Mouse (Mus musculus): ENCODE data around the gene Dennd2a.
A peak's percentile ranks its signal among the peaks of the same experiment; 100 is the strongest.

The Dennd2a gene

DNA sequence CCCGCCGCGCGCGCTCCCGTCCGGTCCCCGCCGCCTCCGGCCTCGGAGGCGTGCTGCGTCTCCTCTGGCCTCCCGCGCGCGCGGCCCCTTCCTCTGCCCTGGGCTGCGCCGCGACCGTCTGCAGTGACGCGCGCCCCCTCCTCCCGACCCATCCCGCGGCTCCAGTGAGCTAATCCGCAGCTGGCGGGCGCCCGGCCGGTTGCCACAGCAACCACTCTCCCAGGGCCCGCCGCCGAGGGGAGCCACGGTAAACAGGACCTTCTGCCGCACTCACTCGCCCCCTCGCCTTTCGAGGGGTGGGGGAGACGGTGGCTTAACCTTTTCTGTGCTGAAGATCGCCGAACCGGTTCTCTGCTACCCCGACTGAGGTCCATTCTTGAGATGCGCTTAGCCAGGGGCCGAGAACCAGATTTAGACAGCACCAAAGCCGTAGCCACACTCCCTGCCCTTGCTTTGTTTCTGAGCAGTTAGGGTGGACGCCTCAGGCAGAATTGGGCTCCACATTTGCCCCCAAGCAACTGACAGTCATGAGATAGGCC lies at the start of gene Dennd2a:
Gene Dennd2a, minus strand, starts transcription at position 145 of the 539 bp plus-strand sequence.
- DNase-seq, result peak; percentile 80

DNA sequence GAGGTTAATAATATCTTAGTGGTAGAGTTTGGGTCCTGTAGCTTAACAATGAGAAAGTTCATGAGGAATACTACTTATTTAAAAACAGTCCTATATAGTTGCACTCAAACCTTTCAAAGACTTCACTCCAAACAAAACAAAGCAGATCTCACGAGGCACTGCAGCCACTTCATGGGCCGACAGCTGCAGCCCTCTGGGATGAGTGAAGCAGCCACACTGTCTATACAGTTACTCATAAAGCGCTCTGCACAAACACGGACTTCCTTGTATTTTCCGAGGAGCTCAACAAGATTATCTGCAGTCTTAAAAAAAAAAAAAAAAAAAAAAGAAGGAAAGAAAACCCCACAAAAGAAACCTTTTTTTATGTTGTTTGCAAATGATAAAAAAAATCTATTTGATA lies 49.7 kb upstream of the Dennd2a start:
- DNase-seq, result no peak

DNA sequence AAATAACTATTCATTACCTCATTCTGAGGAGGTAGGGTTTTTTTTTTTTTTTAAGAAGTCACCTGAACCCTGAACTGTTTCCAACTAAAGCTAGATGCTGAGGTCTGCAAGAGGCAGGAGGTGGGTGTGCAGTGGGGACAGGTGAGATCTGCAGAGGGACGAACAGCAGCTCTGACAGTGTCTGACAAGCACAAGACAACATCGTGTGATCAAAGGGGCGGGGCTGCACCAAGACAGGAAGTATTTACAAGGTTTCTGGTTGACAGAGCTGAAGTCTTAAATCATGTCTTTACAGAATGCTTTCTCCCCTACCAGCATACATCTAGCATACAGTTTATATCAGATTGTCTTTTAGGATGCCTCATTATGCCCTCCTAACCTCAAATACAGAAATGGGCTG lies 49.2 kb upstream of the Dennd2a start:
- no peak for DNase-seq

DNA sequence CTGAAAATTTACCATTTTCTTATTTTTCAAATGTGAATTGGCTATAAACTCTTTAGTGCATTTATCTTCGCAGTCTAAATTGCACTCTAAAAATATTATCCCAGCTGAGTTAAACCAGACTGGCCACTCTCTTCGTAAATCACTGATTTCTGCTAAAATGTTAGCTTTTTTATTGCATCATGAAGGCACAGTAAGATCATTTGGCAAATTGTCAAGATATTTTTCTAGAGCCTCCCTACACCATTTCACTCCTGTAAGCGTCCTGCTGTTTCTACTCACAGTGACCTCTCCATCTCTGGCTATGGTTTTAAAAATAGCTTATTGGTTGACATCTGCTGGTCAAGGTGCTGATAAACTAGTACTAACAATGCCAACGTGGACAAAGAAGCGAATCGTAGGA lies 48.4 kb upstream of the Dennd2a start:
- DNase-seq, result no peak

DNA sequence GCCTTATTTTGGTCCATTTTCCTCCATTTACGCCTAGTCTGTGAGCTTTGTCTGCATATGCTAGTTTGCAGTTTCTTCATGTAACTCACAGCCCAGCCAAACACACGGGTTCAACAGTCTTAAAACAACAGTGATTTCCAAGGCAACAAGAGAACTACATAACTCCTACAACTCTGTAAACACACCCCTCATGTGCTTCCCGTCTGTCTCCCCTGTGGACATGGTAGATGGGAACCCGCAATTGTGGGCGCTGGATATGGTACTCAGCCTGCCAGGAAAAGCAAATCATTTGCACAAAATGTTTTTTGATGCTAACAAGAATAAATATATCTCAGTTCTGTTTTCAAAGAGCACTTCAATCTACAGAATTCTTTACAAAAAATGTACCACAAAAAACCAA lies 46.9 kb upstream of the Dennd2a start:
- DNase-seq, result no peak

DNA sequence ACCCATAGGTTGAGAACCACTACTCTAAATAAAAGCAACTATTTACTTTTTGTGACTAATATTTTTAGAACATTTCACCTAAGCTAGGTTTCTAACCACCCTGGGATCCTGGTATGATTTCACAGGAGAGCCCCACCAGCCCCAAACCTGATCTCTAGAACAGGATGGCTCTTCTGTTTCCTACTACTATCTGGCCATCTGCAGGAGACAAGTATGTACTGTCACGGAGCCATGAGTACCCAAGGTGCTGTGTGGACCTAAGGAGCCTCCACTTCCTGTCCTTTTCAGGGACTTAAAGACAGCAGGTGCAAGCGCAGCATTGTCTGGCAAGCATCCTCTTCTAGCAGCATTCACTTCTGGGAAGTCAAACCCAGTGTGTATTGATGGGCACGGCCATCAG lies 44.2 kb upstream of the Dennd2a start:
- DNase-seq, result no peak

DNA sequence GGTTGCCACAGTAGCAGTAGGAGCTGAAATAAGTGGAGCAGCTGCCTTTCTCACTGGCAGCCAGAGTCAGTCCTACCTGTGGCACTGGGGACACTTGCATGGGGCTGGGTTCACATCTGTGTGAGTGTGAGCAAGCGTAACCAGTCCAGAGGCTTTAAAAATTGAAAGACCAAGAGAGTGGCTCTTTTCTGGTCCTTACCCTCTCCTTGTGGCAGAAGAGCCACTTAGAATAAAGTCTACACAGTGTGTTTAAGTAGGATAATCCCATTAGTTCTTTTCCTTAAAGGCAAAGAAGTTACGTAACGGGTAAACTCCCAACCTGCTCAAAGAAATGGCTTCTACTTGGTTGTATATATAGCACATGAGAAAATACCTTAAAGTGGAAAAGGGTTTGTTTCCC lies 43.2 kb upstream of the Dennd2a start:
- no peak for DNase-seq

DNA sequence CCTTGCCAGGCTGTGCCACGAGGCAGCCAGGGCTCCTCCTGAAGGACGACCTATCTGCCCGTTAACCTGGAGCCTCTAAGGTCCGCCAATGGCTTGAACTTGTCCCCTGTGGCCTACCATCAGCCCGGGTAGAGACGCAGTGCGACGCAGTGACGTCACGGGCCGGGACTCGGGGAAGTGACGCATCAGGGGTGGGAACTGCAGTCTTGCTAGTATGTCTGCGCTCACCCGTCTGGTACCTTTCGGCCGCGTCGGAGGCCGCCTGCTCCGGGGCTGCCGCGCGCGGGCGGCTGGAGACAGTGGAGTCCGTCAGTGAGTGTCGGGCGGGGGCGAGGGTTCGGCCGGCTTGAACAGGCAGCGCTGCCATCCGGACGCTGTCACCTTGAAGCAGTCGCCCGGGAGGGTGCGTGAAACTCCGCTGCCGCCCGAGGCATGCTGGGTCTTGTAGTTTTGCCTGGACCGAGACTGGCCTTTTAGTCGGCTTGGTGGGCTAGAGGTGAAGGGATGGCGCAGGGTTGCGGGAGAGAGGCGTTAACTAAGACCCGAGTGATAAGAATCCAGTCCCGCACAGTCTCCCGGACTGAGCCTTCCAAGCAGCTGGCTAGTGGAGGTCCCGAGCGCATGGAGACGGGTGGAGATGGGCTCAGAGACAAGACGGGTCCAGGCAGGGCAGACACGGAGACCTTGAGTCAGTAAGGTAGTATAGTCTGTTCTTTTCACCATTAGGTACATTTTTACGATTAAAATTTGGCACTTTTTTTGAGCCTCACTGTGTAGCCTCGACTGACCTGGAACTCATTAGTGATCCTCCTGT lies 34.9 kb upstream of the Dennd2a start, which contains the start of gene Ndufb2:
Gene Ndufb2, plus strand, starts transcription at position 174 of the 814 bp plus-strand sequence.
- DNase-seq, result peak; percentile 96

DNA sequence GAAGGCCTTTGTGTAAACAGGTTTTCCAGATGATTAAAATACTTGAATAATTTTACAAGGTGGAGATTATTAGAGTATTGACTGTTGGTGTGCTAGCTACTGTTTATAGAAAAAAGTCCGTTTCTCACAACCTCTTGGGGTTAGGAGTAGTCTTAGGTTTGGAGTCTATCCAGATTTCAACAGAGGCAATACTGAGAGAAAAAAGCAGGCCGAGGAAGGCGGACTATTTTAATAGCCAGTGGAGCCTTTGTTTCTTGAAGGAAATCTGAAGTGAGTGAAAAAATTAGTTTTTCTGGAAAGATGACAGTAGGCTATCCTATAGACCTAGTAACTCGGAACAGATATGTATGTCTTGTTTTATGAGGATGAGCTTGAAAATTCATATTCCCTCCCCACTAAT lies 33.8 kb upstream of the Dennd2a start:
- DNase-seq, result no peak

DNA sequence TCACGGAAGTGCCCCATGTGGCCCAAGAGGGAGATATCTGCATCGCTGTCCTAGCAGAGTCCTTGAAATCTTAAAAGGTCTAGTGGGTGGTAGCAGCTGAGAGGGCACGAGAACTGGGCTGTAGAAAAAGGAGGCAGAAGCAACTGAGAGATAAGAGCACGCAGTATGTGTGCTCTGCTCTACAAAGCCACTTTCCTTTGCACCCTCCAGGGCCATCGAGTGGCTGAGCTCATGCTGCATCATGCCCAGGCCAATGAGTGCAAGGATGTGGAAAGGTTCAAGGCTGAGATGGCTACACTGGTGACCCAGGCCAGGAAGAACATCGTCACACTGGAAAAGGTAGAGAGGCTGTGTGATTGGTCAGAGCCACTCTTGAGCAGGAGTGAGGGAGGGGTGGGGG lies 27.9 kb upstream of the Dennd2a start, which contains the start of gene Gm42420:
Gene Gm42420, plus strand, starts transcription at position 237 of the 400 bp plus-strand sequence.
- no peak for DNase-seq

DNA sequence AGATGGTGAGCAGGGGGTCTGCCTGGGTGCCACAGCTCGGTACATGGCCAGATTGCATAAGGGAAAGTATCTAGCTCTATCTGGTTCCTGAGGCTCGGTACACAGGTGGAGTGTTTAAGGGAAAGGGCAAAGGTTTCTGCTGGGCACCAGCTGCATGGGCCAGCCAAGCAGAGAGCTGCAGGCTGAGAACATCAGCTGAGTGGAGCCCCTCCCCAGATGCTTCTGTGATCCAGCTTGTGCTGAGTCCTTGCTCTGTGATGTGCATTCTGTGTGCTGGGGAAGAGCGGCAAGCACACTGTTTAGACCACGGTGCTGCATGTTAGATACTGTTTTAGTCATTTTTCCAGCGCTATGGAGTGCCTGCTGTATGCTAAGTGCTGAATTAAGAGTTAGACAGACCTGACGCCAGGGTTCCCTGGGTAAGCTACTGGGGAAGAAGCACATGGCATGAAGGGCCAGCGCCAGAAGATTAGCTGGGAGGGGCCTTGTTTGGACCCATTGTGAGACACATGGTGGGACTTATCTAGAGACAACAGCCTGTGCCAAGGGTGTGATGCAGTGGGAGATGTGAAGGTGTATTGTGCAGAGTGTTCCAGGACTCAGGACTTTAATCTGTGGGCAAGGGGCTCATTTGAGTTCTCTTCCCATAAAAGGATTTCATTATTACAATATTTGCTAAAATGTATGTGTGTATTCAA lies 23.6 kb upstream of the Dennd2a start:
- DNase-seq, result no peak

DNA sequence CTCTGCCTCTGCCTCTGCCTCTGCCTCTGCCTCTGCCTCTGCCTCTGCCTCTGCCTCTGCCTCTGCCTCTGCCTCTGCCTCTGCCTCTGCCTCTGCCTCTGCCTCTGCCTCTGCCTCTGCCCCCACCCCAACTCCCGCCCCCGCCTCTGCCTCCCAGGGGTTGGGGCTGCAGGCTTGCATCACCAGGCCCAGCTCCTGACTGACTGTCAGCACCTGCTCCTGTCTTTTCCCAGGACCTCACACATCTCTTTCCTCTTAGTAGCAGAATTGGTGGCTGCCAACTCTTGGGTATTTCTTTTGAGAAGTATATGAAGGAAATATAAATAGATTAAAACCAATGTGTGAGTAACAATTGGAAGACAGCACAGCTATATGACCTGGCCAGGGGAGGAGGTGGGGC lies 22.9 kb upstream of the Dennd2a start:
- no peak for DNase-seq

DNA sequence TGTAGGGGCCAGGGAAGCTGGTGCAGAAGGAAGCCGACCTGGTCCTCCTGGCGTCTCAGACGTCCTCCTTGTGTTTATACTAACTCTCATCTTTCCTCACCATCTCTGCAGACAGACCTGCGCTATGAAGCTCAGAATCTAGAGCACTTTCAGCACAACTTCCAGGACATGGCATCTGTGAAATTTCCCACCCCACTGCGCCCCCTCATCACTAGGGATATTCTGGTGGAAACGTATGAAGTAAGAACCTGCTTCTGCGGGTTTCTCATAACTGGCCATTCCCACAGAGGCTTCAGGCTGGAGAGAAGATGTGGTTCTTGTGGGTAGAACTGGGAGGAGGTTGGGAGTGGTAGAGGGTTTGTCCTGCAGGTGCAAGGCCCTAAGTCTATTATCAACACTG lies 21.9 kb upstream of the Dennd2a start:
- no peak for DNase-seq

DNA sequence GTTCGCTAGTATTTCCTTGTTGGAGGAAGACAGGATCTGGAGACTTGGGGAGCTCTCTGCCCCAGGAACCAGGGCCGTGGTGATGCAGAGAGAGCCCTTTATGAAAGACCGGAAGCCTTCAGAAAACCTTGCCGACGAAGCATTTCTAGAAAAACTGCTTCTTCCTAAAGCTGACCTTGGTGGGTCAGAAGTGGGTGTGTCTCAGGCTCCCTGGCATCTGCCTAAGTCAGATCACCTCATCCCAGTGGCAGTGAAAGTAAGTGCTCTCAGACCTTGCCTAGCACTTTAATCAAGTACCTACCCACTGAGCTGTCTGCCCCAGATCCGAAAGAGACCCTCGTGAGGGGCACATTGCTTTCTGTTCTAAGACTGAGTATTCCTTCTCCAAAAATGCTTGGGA lies 17.3 kb upstream of the Dennd2a start:
- no peak for DNase-seq

DNA sequence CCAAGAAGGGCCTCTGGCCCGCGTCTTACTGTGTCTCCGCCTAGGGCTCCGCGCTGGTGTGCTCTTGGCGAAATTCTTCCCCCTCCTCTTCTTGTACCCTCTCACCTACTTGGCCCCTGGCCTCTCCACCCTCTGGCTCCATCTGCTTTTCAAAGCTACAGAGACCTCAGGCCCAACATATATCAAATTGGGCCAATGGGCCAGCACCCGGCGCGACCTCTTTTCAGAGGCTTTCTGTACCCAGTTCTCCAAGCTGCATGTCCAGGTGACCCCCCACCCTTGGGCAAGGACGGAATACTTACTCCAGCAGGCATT lies 16.8 kb upstream of the Dennd2a start:
- DNase-seq, result no peak

DNA sequence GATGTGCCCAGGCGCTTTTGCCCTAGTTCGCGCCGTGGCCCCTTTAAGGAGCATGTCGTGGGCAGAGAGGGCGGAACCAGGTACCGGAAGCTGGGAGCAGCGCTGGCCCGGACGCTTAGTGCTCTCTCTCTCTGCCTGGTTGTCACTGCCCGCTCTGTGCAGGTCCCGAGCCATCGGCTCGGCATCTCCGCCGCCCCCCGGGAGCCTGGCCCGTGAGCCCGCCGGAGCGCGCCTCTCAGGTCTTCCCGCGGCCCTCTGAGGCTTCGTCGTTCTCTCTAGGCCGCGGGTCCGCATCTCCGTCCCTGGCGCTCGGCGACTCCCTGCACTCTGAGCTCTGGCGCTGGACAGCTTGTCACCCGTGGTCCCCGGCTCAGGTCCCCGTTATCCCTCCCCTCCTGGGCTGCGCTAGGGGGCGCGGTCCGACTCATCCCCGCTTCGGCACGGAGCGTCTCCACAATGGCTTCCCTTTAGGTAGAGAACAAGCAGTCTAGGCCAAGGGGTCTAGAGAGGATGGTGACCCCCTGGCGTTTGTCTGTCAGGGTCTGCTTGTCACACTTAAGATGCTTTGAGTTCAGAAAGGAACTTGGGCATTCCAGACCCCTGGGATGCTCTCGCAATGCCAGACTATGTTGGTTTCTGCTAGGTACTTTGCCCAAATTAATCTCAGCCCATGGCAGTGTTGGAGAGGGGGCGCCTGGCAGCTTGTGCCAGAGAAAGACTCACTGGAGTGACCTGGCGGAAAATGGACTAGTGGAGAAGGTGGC lies 16.3 kb upstream of the Dennd2a start, which contains the start of gene Adck2:
Gene Adck2, plus strand, starts transcription at position 83 of the 764 bp plus-strand sequence.
- peak; percentile 81 for DNase-seq

DNA sequence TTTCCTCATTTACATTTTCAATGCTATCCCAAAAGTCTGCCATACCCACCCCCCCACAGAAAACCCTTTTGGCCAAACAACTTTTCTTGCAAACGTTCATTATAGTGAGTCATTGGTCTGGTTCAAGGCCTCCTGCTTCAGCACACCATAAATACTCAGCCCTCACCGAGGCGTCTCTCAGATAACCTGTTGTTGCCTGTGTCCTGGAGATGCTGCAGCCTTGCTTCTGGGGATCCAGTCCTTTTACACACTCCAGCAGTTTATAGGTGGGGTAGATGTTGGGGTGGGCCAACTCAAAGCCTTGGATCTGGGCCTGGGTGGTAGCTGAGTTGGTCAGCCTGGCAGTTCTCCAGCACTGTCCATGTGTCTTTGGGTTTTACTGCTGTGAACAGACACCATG lies 12.8 kb upstream of the Dennd2a start:
- no peak for DNase-seq

DNA sequence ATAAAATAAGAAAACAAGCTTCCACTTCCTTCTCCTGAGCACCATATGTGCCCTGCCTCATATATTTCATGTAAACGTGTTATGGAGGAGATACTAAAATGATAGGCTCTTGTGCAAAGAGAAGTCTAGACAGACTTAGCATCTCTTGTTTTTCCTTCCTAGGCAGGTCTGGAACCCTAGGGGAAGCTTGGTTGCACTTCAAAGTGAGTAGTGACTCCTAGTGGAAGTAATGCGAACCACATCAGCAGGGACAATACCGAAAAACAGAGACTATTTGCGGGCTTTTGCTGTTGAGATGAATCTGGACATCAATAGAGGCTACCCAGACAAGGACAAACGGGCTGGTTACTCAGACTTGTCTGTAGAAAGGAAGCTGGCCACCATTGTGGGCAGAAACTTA lies 9.9 kb upstream of the Dennd2a start:
- peak; percentile 52 for DNase-seq

DNA sequence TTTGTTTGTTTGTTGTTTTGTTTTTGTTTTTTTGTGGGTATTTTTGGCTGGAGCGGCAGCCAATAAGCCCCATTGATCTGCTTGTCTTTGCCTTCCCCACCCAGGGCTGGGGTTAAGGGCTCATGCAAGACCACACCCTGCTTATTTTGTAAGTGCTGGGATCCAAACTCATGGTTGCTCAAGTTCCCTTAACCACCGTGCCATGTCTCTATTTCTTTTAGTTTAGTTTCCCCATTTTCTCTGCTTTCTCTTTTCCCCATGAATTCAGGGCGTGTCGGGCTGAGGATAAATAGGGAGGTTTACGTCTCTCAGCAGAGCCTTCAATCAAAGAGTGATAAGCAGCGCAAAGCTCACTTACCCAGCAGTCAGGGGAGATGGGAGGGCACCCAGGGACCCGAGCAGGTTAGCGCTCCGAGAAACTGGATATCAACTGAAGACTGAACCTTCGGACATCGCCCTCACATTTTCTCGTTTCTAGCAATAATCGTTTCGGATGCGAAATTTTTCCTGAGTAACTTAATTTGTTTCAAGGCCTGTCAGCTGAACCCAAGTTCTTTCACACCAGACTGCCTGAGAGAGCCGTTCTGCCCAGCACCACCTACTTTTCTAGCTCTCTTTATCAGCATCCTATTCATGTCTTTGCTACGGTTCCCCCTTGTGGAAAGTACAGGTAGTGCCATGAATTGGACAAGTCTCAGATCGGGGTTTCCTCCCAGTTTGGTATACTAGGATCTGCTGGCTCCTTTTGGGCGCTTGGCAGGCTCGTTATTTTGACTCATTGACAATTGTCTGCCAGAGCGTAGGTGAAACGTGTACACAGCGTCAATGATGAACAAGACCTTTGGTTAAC lies 4.7 kb upstream of the Dennd2a start:
- DNase-seq, result peak; percentile 87

DNA sequence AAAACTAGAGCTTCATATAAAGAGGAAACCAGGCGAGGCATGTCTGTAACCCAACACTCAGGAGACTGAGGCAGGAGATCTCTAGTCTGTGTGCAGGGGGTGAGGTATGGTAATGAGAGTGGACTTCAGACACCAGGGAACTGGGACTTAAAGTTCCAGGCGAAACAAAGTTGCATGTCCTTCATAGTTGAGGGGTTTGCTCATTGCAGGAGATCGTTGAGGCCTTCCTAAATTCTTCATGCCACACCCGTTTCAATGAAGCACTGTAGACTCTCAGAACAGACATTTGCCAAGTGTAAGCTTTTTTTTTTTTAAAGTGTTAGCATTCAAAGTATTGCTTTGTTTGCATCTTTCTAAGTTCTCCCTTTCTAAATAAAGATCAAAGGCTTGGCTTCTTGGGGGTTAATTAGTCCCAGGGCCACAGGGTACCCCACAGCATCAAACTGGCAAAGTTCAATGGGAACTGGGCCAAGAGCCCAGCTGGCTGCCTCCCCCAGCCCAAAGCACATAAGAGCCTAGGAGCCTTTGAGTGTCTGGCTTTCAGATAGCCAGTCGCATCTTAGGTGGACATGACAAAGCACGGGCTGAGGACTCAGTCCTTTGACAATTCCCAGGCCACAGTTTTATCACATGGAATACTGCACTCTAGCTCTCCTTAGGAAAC lies 1.7 kb upstream of the Dennd2a start:
- DNase-seq, result no peak

DNA sequence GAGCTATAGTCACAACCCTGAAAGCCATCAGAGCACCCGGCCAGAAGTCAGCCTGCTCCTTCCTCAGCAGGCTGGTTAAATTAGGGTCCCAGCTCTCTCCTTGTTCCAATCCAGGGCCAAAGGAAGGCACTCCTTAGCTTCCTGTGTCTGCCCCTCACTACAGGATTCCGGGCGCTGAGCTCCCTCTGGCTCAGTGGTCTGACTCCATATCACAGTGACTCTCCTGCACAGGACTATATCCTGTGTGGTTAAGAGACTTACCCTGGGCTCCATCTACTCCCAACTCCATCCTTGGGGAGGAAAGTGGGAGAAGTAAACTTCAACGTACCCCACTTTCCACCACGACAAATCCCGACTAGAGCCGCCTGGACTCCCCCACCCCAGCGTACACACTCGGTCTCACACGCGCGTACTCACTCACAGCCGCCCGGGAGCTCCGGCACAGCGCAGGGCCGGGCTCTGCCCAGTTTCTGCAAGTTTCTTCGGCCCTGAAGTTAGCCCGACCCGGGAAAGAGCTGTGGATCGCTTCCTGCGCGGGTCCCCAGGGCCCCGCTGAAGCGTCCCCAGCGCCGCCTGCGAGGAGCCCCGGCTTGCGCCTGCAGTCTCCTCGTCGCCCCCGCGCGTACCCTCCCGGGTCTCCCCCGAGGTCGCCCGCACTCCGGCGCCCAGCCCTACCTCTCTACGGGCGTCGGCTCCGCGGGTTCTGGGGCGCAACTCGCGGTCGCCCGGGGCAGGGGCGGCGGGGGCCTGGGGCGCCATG lies 587 bp downstream of the Dennd2a start:
- peak; percentile 58 for DNase-seq

All from lung, postnatal 14 days (tissue).